Mouse (Mus musculus) erythroblast, embryonic 14.5 days (primary cell): ENCODE data around the gene Spta1. TPM values are rescaled to one million over a fixed set of nuclear protein-coding genes. Genes with fewer than 3 reads are reported as not detected.

ENCODE experiments used
- H3K27me3 ChIP-seq: 2 replicates; pipeline ENCODE4 v1.6.1; 2012; ENCODE audit warnings: inconsistent platforms; ENCODE audit not compliant: control insufficient read depth
- H3K36me3 ChIP-seq: 2 replicates; pipeline ENCODE4 v1.6.1; 2012; ENCODE audit warnings: mild to moderate bottlenecking, inconsistent platforms; ENCODE audit not compliant: control insufficient read depth
- H3K4me1 ChIP-seq: 2 replicates; pipeline ENCODE4 v1.6.1; 2012; ENCODE audit warnings: inconsistent platforms; ENCODE audit not compliant: control insufficient read depth
- H3K4me3 ChIP-seq: replicated peaks from 2 replicates; pipeline ENCODE3; 2012; ENCODE audit warnings: moderate library complexity, mild to moderate bottlenecking, inconsistent platforms
- H3K9me3 ChIP-seq: 2 replicates; pipeline ENCODE4 v1.6.1; 2012; ENCODE audit warnings: low read length, inconsistent platforms, mixed read lengths; ENCODE audit not compliant: control insufficient read depth
- GATA1 ChIP-seq: IDR thresholded peaks from 2 replicates; pipeline ENCODE4 v1.6.1; 2012; ENCODE audit warnings: low read length, inconsistent platforms, mixed read lengths
- TAL1 ChIP-seq: IDR thresholded peaks from 3 replicates; pipeline ENCODE4 v1.6.1; 2012; ENCODE audit warnings: low read length, inconsistent platforms, mixed read lengths
- polyA plus RNA-seq: library from polyadenylated mRNA; stranded (reverse); fragments of >175 nt; gene quantifications from 2 replicates; pipeline ENCODE4 v1.2.3, GENCODE M21; 2012

Gene Spta1
- polyA plus RNA-seq, 1 experiment: 4.1 TPM

DNA sequence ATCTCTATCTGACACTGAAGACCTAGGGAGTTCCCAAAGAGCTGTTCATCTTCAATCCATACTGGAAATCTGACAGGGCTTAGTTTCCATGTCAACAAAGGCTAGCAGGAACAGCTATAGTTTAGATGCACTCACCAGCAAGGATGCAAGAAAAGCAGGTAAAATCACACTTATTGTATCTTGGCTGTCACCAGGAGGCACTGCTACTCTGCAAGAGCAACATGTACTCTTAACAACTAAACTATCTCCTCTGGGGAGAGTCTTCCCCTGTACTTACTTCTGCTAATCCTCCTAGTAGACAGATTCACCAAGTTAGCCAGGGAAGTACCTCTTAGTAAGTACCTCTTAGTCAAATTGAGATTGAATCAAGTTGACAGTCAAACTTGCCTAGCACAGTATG is 3.6 kb upstream of the Spta1 start:
- Histone ChIP-seq H3K4me1 (peaks cover 27% of the 10 kb centered on the region), H3K27me3 (no peaks in the 10 kb centered on the region), H3K36me3 (peaks cover 2% of the 10 kb centered on the region), H3K9me3 (no peaks in the 10 kb centered on the region), H3K4me3 (no peak overlapping the region)
- no peak for TF ChIP-seq GATA1

DNA sequence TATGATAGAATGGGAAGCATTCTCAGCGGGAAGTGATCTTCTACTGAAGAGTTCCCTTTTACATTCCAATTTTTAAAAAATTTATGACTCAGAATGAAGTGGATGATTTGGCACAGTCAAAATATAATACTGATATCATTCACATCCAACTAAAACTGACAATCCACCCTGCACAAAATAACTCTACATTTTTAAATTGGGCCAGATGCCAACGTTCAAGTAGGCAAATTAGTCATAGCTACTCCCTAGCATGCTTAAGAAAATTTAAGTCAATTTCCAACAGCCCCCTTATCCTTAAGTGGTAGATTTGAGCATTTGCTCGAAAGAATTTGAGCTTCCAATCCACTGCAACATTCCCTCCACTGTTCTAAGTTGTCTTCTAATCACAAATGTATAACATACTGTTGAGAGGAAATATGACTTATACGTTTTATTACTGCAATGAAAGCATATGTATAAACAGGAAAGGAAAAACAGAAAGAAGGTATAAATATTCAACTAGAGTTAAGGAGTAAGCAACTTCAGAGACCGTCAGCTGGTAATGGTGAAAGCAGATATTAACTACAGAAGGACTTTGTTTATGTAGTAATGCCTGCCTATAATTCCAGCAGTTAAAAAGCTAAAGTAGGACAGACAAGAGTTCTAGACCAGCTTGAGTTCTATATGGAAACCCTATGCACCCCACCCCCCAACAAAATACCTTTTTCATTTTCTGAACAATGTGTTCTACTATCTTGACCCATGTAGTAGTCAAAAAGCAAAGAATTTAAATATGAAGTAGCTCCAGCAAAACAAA is 1.7 kb upstream of the Spta1 start:
- peak overlapping the region; percentile 87 for H3K4me3 ChIP-seq
- no peaks in the 10 kb centered on the region for H3K27me3 ChIP-seq
- H3K4me1 ChIP-seq: peaks cover 36% of the 10 kb centered on the region
- TF ChIP-seq TAL1 (no peak), GATA1 (no peak)
- H3K36me3 ChIP-seq: peaks cover 20% of the 10 kb centered on the region
- no peaks in the 10 kb centered on the region for H3K9me3 ChIP-seq

DNA sequence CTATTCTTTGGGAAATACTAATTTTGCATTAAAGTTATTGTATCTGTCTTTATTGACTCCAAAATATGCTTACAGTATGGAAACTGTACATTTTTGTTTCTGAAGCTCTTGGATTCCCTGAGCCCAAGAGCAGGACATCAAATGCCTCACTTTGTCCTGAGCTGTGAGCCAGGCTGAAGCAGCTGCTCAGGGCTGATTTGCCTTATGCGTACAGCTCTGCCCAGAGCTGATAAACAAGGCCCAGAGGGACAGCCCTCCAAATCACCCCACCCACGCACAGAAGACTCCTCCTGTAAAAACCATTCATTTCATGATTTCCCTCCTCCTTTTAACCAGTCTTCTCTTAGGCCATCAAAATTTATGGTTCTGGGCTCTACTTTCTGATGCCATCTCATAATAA is 1.0 kb upstream of the Spta1 start:
- TF ChIP-seq TAL1: peak; percentile 98
- peak; percentile 94 for TF ChIP-seq GATA1
- H3K36me3 ChIP-seq: peaks cover 27% of the 10 kb centered on the region
- peaks cover 39% of the 10 kb centered on the region for H3K4me1 ChIP-seq
- peak overlapping the region; percentile 87 for H3K4me3 ChIP-seq
- H3K27me3 ChIP-seq: no peaks in the 10 kb centered on the region
- no peaks in the 10 kb centered on the region for H3K9me3 ChIP-seq

DNA sequence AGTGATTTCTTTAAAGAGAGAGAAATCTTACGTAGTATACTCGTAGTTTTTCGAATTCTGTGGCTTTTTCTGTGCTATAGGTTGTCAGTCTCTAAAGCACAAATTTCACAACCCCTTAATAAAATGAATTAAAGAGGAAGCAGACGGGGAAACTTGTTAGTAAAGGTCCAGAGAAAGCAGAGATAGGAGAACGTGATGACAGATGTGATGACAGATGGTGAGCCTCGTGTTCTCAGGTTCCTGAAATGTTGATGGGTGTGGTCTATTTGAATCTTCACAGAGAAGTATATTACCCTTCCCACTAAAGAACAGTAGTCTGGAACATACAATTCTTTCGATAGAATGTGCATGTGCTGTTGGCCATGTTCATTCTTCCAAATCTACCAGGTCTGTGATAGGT is 32.1 kb downstream of the Spta1 start:
- H3K27me3 ChIP-seq: no peaks in the 10 kb centered on the region
- TF ChIP-seq TAL1 (no peak), GATA1 (no peak)
- H3K4me3 ChIP-seq: no peak overlapping the region
- H3K9me3 ChIP-seq: peaks cover 8% of the 10 kb centered on the region
- H3K36me3 ChIP-seq: peaks cover 90% of the 10 kb centered on the region
- H3K4me1 ChIP-seq: no peaks in the 10 kb centered on the region

DNA sequence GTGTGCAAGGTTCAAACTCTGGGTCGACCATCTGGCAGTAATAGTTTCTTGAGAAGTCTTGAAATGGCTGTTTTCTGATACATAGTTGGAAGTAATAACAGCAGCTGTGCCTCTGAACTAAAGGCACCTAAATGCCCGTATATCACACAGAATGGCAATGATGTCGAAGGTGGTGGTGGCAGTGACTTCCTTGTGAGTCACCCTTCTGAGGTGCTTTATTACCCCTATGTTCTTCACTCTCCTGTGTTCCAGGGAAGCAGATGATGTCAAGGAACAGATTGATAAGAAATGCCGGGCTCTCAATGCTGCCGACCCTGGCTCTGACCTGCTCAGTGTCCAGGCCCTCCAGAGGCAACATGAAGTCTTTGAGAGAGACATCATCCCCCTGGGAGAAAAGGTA is 39.7 kb downstream of the Spta1 start:
- no peaks in the 10 kb centered on the region for H3K9me3 ChIP-seq
- no peaks in the 10 kb centered on the region for H3K4me1 ChIP-seq
- H3K4me3 ChIP-seq: no peak overlapping the region
- peaks cover 99% of the 10 kb centered on the region for H3K36me3 ChIP-seq
- TF ChIP-seq GATA1 (no peak), TAL1 (no peak)
- no peaks in the 10 kb centered on the region for H3K27me3 ChIP-seq

DNA sequence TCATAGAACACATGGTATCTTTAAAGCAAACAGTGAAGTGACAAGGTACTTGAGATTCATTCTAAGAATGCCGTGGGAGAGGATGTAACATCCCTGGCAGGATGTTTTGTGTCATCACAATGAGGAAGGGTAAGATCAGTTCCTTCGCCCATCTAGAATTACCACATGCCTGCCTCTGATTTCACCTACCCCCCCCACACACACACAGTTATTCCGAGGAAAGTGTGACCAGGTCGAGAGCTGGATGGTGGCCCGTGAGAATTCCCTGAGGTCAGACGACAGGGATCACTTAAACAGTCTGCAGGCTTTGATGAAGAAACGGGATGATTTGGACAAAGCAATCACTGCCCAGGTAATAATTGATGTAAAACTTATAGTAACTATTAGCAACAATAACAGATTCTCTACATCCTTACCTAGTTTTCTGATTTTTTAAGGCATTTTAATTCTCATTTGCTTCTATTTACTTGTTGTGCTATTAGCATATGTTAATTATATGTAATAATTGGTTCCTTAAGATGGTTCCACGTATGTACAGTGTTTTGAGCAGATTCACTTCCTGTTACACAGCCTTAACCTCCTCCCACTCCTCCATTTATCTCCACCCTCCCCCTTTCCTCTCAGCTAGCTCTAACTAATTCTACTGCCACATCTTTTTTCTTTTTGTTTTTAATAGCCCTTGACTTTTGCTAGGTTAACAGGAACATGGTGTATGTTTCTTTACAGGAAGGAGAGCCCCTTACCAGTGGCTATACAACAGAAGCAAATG is 42.9 kb downstream of the Spta1 start:
- Histone ChIP-seq H3K36me3 (peaks cover 99% of the 10 kb centered on the region), H3K4me1 (no peaks in the 10 kb centered on the region), H3K9me3 (no peaks in the 10 kb centered on the region), H3K4me3 (no peak overlapping the region), H3K27me3 (no peaks in the 10 kb centered on the region)
- TF ChIP-seq GATA1 (no peak), TAL1 (no peak)

DNA sequence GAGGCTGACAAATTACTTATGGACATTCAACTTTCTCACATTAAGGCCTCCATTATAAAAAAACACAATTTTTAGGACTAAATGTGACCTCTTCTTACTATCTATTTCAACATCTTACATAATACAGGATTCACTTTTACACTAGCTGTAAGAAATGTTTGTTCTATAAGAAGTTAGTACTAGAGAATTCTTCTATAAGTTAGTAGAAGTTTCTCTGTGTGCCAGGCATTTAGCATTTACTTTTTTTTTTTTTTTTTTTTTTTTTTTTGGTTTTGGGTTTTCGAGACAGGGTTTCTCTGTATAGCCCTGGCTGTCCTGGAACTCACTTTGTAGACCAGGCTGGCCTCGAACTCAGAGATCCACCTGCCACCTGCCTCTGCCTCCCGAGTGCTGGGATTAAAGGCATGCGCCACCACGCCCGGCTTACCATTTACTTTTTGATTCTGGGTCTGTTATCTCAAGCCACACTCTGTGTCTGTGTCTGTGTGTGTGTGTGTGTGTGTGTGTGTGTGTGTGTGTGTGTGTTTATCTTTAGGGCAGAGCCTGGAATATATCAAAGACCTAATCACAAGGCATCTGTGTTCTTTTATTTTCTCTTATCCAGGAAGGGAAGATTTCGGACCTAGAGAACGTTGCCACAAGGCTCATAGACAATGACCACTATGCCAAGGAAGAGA is 44.1 kb downstream of the Spta1 start:
- H3K27me3 ChIP-seq: no peaks in the 10 kb centered on the region
- no peaks in the 10 kb centered on the region for H3K4me1 ChIP-seq
- no peak overlapping the region for H3K4me3 ChIP-seq
- H3K9me3 ChIP-seq: no peaks in the 10 kb centered on the region
- TF ChIP-seq GATA1 (no peak), TAL1 (no peak)
- peaks cover 91% of the 10 kb centered on the region for H3K36me3 ChIP-seq

DNA sequence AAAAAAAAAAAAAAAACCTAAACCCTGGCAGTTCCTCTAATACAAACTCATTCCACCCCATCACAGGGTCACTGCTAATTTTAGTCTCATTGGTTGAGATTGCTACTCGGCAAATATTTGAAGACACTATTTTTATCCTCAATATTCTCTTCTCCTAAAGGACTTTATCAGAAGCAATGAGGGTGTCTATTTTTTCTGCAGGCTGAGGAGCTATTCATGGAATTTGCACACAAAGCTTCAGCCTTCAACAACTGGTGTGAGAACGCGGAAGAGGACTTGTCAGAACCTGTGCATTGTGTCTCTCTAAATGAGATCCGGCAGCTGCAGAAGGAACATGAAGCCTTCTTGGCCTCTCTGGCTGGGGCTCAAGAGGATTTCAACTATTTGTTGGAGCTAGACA is 67.3 kb downstream of the Spta1 start:
- Histone ChIP-seq H3K27me3 (no peaks in the 10 kb centered on the region), H3K9me3 (no peaks in the 10 kb centered on the region), H3K4me1 (no peaks in the 10 kb centered on the region), H3K36me3 (peaks cover 96% of the 10 kb centered on the region), H3K4me3 (no peak overlapping the region)
- TF ChIP-seq GATA1: no peak
- no peak for TF ChIP-seq TAL1

DNA sequence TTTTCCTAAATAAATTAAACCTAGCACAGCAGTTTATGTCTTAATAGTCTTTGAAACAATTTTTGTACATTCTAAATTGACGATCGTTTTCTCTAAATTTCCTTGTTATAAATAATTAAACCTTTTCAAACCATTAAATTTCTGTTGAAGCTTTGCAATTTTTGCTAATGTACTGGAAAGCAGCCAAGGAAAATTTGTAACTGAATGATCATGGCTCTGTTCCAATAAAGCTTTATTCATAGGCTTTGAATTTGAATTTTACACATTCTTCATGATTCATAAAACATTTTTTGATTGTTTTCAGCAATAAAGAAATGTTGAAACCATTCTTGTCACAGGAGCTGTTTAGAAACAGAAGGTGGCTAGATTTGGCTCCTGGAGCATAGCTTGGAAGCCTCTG is 72.0 kb downstream of the Spta1 start:
- no peak for TF ChIP-seq TAL1
- no peak for TF ChIP-seq GATA1
- H3K4me3 ChIP-seq: no peak overlapping the region
- H3K9me3 ChIP-seq: no peaks in the 10 kb centered on the region
- peaks cover 99% of the 10 kb centered on the region for H3K36me3 ChIP-seq
- H3K27me3 ChIP-seq: no peaks in the 10 kb centered on the region
- H3K4me1 ChIP-seq: no peaks in the 10 kb centered on the region

DNA sequence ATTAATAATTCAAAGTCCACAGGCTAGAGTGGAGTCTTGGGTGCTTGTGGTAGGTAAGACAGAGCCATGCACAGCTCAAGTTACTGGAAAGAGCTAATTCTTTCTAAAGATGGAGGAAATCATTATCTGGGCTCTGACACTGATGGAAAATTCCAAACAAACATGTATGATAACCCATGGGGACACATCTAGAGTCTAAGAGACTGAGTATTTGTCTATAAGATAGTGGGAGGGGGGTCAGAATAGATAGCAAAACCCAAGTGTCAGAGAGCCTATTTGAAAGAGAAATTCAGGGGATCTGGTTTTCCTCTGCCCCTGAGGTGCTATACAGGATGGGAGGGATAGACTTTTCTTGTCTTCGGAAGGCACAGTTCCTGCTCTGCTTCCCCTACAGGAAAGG is 73.5 kb downstream of the Spta1 start:
- Histone ChIP-seq H3K27me3 (no peaks in the 10 kb centered on the region), H3K4me1 (no peaks in the 10 kb centered on the region), H3K9me3 (no peaks in the 10 kb centered on the region), H3K36me3 (peaks cover 100% of the 10 kb centered on the region), H3K4me3 (no peak overlapping the region)
- TF ChIP-seq TAL1: no peak
- TF ChIP-seq GATA1: no peak
